Mouse (Mus musculus): ENCODE results near the gene Olfr1354. TPM values are rescaled to one million over a fixed set of nuclear protein-coding genes. Genes with fewer than 3 reads are reported as not detected.

Olfr1354 gene
- not detected in 2 replicates for polyA plus RNA-seq (2012; rRNA removed)

DNA sequence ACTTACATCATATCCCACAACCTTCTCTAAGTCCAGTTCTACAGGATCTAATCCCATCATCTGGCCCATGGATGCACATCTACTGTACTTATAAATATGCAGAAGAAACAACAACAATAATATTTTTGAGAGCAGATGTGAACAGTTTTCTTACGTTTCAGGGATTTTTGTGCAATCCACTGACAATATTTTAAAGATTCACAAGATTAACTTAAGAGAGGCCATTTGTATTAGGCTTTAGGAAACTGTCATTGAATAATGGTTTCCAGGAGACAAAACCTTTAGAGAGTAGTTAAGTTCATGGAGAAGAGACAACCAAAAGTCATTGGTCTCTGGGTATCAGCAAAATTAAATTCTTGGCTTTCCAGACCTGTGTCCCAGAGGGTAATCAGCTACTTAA is at the start of gene Olfr1354:
Gene Olfr1354, plus strand, starts transcription at position 301 of the 400 bp plus-strand sequence.

DNA sequence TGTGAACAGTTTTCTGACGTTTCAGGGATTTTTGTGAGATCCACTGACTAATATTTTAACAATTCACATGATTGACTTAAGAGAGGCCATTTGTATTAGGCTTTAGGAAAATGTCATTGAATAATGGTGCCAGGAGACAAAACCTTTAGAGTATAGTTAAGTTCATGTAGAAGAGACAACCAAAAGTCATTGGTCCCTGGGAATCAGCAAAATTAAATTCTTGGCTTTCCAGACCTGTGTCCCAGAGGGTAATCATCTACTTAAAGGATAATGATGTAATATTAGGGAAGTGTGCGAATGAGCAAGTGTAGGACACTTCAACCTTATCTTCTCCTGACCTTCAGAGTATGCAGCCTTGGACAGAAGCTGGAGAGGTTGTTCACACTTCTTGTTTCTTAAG is 37.7 kb upstream of the Olfr1354 start, which contains the start of gene Olfr1355:
Gene Olfr1355, plus strand, starts transcription at position 301 of the 400 bp plus-strand sequence.

DNA sequence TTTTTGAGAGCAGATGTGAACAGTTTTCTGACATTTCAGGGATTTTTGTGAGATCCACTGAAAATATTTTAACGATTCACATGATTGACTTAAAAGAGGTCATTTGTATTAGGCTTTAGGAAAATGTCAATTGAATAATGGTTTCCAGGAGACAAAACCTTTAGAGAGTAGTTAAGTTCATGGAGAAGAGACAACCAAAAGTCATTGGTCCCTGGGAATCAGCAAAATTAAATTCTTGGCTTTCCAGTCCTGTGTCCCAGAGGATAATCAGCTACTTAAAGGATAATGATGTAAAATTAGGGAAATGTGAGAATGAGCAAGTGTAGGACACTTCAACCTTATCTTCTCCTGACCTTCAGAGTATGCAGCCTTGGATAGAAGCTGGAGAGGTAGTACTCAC is 37.4 kb downstream of the Olfr1354 start, which contains the start of gene Olfr8:
Gene Olfr8, plus strand, starts transcription at position 301 of the 400 bp plus-strand sequence.

DNA sequence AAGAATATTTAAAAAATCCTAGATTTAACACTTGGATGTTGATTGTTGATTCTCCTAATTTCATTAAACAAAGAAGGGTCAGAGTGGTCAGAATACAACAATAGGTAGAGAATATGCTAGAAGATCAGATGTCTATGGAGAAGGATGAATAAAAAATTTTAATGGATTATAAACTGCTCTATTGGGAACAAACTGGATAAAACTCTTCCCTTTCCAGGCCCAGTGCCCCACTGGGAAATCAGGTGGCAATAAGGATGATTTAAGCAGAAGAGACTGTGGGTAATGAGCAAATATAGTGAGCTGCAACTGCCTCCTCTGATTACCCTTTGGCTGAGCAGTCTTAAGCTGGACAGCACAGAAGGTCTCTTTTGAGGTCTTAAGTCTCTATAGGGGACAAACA is 50.0 kb downstream of the Olfr1354 start, which contains the start of gene Olfr1353:
Gene Olfr1353, plus strand, starts transcription at position 301 of the 400 bp plus-strand sequence.

Other genes with a start within 250 kb of the Olfr1354 start
- 0.04 TPM in 1 of 2 replicates, not detected in the other for gene Casp14, start 194.9 kb upstream of the Olfr1354 start, polyA plus RNA-seq (2012; rRNA removed)
- 0.06 TPM in 1 of 2 replicates, not detected in the other for gene Ccdc105, start 160.1 kb upstream of the Olfr1354 start, polyA plus RNA-seq (2012; rRNA removed)
- 1.4 and 2.5 TPM in 2 replicates for gene Slc1a6, start 132.7 kb upstream of the Olfr1354 start, polyA plus RNA-seq (2012; rRNA removed)
- gene Olfr1356, start 61.0 kb upstream of the Olfr1354 start, polyA plus RNA-seq (2012; rRNA removed), result not detected in 2 replicates
- gene Olfr1355, start 37.6 kb upstream of the Olfr1354 start, polyA plus RNA-seq (2012; rRNA removed), result not detected in 2 replicates
- gene Olfr8, start 37.5 kb downstream of the Olfr1354 start, polyA plus RNA-seq (2012; rRNA removed), result not detected in 2 replicates
- gene Olfr1353, start 50.1 kb downstream of the Olfr1354 start, polyA plus RNA-seq (2012; rRNA removed), result not detected in 2 replicates
- gene Olfr1352, start 67.9 kb downstream of the Olfr1354 start, polyA plus RNA-seq (2012; rRNA removed), result not detected in 2 replicates
- not detected in 2 replicates for gene Olfr1351, start 99.3 kb downstream of the Olfr1354 start, polyA plus RNA-seq (2012; rRNA removed)
- not detected in 2 replicates for gene Olfr57, start 115.6 kb downstream of the Olfr1354 start, polyA plus RNA-seq (2012; rRNA removed)
- gene 2610008E11Rik, start 184.4 kb downstream of the Olfr1354 start, polyA plus RNA-seq (2012; rRNA removed), result 16.6 and 26.1 TPM in 2 replicates
- not detected in 2 replicates for gene Vmn2r80, start 235.6 kb downstream of the Olfr1354 start, polyA plus RNA-seq (2012; rRNA removed)